Mouse (Mus musculus) cerebellum, adult 18-20 months (tissue): ENCODE measurements around the gene Taar7e.
"Not testable (repeated sequence)": the region's sequence is repeated elsewhere in the genome, so short reads cannot be mapped to it uniquely, and the experiment has no call there.

Experiments
- DNase-seq, 2 experiments: peaks; one replicate each; pipeline ENCODE4 v3.0.0; 2021

Taar7e gene

DNA sequence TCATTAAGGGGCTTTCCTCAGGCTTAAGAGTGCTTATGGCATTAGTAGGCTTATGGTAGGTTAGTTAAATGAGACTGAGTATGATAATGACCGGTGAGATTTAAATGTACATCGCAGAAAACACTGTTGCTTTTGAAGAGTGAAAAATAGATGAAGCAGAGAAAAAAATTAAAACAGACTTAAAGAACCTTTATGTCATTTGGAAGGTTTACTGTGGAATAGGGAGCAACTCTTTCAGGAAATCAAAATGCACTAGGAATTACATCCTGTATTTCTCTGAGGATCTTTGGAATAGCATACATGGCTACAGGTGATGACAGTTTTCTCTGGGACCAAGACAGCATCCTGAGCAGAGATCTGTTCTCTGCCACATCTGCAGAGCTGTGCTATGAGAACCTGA, at the start of gene Taar7e:
TSS of gene Taar7e (plus strand) at position 301 of the 400 bp plus-strand sequence.
- no peak for DNase-seq

DNA sequence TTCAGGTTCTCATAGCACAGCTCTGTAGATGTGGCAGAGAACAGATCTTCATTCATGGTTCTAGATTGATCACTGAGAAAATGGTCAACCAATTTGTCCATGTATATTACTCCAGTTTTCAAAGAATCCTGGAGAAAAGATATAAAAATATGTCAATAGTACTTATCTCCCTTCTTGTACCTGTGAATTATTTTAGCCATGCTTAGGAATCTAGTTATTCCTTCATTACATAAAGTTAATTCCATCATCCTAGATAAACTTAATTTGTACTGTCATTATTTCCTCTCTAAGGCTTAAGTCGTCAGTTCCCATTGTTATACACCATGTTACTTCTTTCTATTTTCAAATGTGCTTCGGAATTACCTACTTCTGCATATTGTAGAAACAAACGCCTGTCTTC, 44.0 kb upstream of the Taar7e start, which contains the start of gene Taar7a:
TSS of gene Taar7a (minus strand) at position 101 of the 400 bp plus-strand sequence.
- DNase-seq = no peak

DNA sequence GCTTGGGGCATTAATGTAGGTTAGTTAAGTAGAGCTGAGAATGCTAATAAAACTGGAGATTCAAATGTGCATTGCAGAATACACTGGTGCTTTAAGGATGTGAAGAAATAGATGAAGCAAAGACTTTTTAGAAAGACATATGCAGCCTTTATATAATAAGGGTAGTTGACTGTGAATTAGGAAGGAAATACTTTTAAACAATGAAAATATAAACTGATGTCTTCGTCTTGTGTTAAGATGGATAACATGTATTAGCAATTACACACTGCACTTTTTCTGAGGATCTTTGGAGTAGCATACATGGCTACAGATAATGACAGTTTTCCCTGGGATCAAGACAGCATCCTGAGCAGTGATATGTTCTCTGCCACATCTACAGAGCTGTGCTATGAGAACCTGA, 37.8 kb upstream of the Taar7e start, which contains the start of gene Taar7b:
TSS of gene Taar7b (plus strand) at position 301 of the 400 bp plus-strand sequence.
- no peak for DNase-seq

DNA sequence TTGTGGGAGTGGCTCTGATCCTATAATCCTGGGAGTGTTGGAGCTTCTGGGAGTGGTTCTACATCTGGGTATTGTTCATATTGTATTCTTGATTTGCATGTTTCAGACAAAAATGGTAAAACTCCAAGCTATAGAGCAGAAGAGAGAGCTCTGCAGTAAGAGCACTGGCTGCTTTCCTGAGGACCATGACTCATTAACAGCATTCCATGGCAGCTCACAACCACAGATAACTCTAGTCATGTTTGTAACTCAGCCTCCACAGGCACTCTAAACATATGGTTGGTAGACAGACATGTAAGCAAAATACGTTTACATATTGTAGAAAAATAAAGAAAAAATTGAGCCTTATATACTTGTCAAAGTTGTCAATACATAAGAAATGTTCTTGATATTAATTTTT, 31.0 kb upstream of the Taar7e start:
- DNase-seq = no peak

DNA sequence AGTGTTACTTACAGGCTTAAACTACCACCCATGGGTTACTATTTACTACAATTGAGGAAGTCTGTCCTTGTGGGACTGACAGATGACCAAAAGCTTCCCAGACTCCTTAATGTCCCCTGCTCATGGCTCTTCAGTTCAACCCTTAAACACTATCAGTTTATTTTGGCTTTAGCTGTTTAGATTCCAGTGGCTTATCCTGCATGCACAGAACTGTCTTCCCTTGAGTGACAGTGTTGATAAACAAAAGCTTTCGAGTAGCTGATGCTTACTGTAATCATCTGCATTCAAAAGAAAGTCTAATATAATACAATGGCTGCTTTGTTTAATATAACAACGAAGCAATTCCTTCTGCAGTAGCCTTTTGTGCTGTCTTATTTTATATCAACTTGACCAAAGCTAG, 30.4 kb upstream of the Taar7e start:
- no peak for DNase-seq

DNA sequence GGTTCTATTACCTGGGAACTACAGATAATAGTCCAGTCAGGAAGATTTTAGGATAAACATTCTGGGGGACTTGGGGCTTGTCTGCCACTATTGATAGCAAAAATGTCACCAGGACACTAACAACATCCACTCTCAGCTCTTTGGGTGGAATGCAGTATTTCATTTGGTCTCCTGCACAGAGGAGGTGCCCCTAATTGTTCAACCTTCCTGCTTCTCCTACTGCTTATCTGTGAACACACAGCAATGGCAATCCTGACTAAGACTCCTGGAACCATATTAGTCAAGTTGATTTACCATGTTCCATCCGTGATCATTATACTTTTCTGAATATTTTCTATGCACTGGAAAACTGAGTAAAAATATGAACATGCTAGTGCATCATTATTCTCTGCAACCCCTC, 29.3 kb upstream of the Taar7e start:
- no peak for DNase-seq

DNA sequence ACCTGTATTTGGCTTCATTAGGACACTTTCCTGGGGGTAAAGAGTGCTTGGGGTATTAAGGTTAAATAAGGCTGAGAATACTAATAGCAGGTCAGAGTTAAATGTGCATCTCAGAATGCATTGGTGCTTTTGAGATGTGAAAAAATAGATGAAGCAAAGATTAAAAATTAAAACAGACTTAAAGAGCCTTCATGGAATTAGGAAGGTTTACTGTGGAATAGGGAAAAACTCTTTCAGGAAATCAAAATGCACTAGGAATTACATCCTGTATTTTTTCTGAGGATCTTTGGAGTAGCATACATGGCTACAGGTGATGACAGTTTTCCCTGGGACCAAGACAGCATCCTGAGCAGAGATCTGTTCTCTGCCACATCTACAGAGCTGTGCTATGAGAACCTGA, 10.5 kb upstream of the Taar7e start, which contains the start of gene Taar7d:
TSS of gene Taar7d (plus strand) at position 301 of the 400 bp plus-strand sequence.
- DNase-seq = no peak

DNA sequence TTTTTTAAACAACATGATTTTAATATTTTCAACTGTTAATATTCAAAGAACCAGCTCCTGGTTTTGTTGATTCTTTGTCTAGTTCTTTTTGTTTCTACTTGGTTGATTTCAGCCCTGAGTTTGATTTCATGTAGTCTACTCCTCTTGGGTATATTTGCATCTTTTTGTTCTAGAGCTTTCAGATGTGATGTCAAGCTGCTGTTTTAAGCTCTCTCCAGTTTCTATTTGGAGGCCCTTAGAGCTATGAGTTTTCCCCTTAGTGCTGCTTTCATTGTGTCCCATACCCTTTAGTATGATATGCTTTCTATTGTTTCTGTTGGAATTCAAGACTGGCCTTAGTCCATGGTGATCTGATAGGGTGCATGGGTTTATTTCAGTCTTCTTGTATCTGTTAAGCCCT, 6.1 kb upstream of the Taar7e start:
- no peak for DNase-seq

DNA sequence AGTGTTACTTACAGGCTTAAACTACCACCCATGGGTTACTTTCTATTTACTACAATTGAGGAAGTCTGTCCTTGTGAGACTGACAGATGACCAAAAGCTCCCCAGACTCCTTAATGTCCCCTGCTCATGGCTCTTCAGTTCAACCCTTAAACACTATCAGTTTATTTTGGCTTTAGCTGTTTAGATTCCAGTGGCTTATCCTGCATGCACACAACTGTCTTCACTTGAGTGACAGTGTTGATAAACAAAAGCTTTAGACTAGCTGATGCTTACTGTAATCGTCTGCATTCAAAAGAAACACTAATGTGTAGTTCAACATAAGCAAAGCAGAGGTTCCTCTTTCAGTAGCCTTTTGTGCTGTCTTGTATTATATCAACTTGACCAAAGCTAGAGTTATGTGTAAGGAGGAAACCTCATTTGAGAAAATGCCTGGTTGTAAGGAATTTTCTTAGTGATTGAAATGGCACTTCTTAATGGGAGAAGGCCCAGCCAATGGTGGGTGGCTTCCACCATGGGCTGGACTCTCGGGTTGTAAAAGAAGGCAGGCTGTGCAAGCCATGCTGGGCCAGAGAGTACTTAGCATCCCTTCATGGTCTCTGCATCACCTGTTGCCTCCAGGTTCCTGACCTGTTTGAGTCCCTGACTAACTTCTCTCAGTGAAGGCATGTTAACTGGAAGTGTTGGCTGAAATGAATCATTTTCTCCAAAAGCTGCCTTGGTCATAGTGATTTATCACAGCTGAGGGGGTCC, 2.9 kb downstream of the Taar7e start:
- no peak for DNase-seq

DNA sequence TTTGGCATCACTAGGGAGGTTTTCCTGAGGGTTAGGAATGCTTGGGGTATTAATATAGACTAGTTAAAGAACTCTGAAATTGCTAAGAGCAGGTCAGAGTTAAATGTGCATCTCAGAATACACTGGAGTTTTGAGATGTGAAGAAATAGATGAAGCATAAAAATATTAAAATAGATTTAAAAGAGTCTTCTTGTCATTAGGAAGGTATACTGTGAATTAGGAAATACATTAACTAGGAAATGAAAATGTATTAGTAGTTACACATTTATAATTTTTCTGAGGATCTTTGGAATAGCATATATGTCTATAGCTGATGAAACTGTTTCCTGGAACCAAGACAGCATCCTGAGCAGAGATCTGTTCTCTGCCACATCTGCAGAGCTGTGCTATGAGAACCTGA, 11.8 kb downstream of the Taar7e start, which contains the start of gene Taar7f:
TSS of gene Taar7f (plus strand) at position 301 of the 400 bp plus-strand sequence.
- no peak for DNase-seq

DNA sequence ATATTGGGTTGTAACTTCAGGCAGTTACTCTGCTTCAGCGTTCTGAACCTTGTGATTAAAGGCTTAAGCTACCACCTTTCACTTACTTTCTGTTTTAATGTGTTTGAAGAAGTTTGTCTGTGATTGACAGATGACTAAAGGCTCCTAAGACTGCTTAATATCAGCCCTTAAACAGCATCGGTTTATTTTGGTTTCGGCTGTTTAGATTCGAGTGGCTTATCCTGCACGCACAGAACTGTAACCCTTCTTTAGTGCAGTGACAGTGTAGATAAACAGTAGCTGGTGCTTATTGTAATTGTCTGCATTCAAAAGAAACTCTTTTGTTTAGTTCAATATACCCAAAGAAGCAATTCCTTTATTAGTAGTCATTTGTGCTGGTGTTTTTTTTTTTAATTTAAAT, 14.6 kb downstream of the Taar7e start:
- DNase-seq = no peak

DNA sequence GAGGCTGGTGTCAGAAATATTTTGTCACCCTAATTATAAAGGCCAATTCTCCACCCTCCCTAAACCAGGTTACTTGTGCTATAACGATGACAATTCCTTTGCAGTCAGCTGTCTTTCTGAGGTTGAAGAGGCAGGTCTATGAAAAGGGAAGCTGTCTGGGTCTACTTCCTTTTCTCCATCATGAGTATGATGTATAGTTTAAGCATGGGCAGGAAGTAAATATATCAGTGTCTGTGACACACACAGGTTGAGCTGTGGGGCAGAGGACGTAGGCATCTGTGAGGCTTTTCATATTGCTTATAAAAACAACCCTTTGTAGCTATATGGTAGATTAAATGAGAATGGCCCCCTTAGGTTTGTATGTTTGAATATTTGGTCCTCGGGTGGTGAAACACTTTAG, 21.6 kb downstream of the Taar7e start:
- no peak for DNase-seq

DNA sequence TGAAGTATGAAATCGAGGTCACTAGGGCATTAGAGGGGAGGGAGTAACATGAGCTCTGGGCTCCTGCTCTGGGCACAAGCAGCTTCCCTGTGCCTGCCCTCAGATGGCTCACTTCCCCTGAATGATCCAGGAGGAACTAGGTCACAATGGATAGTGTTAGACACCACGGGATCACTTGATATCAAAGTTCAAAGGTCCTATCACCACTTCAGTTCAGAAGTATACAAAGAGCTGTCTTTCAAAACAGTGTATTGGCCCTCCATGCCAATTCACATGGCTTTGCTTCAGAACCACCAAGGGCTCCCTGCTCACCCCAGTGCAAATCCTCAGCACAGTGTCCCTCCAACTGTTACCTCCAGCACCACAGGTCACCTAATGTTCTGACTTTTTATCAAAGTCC, 37.3 kb downstream of the Taar7e start:
- not testable (repeated sequence) for DNase-seq

DNA sequence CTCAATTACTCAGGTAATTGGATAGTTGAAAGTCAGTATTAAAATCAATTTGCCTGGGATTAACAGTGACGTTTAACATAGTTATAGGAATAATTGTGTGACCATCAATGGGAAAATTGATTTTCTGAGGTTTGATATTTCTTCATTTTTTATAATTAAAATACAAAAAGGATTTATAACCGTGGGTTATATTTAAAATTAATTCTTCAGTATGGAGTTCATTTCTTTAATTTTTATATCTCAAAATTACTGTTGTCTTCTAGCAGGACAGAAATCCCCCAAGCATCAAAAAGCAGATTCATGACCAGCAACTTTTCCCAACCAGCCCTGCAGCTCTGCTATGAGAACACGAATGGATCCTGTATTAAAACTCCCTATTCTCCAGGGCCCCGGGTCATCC, 38.8 kb downstream of the Taar7e start, which contains the start of gene Taar8a:
TSS of gene Taar8a (plus strand) at position 301 of the 400 bp plus-strand sequence.
- not testable (repeated sequence) for DNase-seq

DNA sequence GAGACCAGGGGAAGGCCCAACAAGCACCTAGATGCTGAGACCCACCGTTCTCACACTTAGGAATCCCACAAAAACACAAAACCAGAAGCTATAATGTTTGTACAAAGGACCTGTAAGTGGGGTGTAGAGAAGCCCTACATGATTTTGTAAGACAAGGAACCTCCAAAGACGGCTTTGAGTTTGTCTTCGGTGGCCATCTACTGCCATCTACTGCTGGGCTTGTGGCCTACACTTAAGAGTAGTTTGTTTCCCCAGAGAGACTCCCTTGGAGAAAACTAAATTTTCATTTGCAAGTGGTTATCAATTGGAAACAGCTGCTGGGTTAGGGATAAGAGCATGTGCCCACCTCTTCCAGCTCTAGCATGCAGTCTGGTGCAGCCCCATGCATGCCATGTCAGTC, 42.8 kb downstream of the Taar7e start:
- DNase-seq = peak; percentile 18 to 22

DNA sequence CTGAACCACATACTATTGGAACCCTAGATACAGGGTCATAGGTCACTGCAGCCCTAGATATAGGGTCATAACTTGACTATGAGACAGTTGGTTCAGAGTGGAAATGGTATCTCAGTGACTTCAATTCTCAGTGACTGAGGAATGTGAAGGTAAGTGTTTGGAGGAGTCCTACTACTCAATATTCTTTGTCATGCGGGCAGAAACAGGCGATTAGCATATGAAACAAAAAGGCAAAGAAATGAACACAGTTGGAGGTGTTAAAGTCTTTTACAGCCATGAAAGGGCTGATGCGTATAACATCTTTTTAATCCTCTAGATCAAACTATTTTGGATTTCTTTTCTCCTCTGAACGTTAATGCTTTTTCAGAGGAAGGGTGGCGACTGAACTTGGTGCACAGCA, 48.5 kb downstream of the Taar7e start:
- DNase-seq = no peak

DNA sequence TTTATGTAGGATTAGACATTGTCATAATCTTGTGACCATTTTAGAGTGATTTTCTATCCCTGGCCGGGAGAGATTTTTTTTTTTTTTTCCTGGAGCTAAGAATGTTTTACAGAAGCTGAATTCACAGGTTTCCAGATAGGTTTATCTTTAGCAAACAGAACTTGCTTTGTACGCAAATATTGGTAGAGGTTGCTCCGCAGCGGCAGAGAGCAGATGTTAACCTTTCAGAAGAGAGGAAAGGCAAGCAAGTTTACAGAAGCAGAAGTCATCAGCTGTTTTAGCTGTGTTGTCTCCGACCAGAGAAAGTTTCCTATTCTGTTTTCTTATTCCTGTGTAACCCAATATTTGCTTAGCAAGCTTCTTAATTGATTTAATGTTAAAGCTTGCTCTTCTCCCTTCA, 49.1 kb downstream of the Taar7e start:
- DNase-seq = no peak

DNA sequence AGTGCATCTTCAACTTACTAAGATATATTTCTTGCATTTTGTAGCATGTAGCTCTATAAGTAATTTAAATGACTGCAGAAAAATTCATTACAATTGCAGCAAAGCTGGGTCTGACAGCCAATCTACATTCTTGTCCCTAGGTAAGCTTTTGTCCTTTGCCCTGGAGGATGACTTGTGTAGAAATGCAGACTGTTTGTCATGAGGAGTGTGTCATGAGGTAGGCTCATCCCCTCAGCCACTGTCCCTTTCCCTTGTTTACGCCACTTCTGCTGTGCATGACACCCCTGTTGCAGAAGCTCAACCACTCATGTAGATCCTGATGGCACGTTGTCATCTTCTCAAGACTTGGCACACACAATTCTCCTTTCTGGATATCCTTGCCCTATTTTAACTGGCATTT, 49.8 kb downstream of the Taar7e start:
- DNase-seq = no peak
